Mouse (Mus musculus) testis, postnatal 14 days (tissue): Measurements from ENCODE around the gene Tmem199.

Source experiments
- DNase-seq: peaks from one replicate; pipeline ENCODE4 v3.0.0; 2021; ENCODE audit warnings: low spot score

The Tmem199 gene

DNA sequence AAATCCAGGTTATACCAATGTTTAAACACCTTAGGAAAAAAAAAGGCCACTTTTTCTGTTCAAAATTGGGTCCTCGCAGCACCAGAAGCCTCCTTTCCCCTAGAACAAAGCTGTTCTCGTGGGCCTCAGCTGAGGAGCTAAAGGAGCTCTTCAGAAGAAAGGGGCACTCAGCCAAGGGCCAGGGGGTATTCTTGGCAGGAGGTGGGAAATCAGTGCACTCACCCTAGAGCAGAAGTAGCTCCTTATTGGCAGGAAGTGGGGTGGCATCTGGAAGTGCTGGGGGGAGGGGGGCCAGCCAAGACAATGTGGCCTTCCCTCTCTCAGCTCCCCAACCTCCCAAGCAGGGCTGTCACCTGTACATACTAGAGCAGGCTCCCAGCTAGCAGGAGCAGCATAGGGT, 12.9 kb upstream of the Tmem199 start:
- no peak for DNase-seq

DNA sequence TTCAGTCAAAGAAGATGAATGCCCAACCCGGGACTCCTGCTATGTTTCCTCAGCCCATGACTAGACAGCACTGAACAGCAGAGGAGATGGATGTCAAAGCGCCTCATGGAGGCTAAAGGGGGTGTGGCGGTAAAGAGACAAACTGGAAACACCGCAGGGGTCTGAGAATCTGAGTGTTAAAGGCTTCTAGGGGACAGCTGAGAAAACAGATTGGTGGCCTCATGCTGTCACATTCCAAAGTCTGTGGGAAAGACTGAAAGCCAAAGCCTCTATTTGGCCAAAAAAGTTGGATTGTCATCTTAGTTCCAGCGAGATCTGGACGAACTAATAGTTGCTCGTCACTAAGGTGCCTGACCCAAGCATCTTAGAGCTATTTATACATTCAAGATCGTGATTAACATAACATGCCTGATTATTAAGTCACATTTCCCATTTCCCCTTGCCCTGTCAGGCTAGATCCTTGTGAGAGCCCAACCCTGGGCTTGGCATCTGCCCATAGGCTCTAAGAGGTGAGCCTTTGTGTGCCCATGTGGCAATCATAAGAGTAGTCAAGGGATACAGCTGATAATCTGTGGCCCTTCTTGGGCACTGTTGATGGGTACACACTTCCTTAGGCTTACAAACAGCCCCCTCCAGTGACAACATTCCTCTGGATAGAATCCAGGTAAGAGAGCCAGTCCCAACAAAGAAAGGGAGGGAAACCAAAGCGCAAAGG, 11.4 kb upstream of the Tmem199 start:
- DNase-seq = no peak

GRCm38 (mm10) chr11:78522481-78522997, 10.6 kb upstream of the Tmem199 start:
- no peak for DNase-seq

DNA sequence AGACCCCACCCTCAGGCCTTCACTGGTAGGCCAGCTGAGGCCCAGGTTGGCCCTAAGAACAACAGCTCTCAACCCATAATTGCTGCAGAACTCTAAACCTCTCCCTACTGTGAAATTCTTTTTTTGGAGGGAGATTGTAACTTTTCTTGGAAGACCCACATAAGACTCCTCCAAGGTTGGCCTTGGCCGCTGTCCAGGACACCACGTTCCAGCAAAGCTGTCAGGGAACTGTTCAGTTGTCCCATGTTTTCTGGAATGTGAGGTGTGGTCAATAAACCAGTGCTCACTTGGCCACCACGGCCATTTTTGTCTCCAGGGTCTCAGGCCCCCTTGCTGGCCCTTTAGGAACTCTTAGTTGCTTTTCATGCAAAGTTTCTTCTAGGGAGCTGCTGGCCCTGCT, 9.9 kb upstream of the Tmem199 start:
- peak; percentile 57 for DNase-seq

- no peak for DNase-seq
These were observed 7.0 kb upstream of the Tmem199 start for GRCm38 (mm10) chr11:78518931-78519330.

DNA sequence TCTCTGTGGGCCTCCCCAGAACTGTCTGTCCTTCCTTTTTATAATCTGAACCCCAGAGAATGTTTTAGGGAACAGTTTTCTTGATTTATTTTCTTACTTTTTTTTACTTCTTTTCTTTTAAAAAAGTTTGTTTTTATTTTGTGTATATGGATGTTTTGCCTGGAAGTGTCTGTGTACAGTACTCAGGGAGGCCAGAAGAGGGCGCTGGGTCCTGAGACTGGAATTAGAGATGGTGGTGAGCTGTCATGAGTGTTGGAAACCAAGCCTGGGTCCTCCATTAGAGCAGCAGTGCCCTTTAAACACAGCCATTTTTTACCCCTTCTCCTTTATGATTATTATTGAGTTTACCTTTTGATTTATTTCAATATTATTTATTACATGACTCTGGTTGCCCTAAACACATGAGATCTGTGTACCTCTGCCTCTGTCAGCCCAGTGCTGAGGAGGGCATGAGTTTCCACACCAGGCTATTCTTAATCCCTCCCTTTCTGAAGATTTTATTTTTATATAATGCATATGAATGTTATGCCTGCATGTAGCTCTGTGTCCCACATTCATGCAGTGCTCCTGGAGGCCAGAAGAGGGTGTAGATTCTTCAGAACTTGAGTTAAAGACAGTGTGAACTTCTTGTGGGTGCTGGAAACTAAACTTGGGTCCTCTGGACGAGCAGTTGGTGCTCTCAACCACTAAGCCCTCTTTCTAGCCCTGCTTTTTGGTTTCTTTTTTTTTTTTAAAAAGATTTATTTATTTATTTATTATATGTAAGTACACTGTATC, 3.8 kb upstream of the Tmem199 start:
- DNase-seq = no peak

- no peak for DNase-seq
These were observed 1.3 kb upstream of the Tmem199 start for GRCm38 (mm10) chr11:78513106-78513790.

GRCm38 (mm10) chr11:78509148-78509547, 2.8 kb downstream of the Tmem199 start:
- DNase-seq = no peak

DNA sequence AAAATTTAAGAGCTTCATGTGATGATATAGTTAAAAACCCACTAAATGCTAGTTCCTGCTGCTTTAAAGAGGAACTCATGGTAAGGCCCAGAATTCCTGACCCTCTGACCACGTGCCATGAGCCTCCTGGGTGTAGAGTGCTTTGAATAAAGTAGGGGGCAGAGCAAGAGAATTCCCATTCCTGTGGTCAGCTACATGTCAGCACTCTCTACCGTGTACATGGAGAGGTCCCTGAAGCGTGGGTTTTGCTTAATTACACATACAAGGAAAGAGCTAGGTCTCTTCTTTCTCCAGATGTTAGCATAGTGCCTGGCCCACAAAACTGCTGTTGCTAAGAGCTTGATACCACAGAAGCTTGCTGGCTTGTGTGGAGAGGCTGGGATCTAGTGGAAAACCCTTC, 6.5 kb downstream of the Tmem199 start:
- DNase-seq = no peak

GRCm38 (mm10) chr11:78502909-78503650, 8.9 kb downstream of the Tmem199 start, which contains the start of gene Sebox:
TSS of gene Sebox (plus strand) at chr11:78503447.
- no peak for DNase-seq

GRCm38 (mm10) chr11:78501529-78501928, 10.4 kb downstream of the Tmem199 start:
- DNase-seq = no peak

DNA sequence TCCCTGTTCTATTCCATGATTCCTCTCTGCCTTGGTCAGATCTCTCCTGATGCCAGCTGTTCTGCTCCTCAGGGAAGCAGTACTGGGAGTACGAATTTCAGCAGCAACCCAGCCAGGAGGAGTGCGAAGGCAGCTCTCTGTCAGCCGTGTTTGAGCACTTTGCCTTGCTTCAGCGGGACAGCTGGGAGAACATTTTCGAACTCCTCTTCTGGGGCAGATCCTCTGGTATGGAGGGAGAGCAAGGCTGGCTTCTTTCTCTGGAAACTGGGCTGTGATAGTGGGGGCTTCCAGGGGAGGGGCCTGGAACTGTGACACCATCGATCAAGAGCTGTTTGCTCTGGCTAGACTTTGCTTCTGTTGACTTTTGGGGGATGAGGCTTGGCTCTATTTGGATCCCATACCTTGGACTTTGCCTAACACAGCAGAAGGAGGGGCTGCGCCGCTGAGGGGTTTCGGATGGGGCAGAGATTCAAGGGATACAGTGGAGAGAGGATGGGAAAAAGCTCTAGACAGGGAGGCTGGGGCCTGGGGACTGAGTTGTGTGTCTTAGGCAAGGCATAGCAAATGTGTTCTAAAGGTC, 11.3 kb downstream of the Tmem199 start:
- no peak for DNase-seq

DNA sequence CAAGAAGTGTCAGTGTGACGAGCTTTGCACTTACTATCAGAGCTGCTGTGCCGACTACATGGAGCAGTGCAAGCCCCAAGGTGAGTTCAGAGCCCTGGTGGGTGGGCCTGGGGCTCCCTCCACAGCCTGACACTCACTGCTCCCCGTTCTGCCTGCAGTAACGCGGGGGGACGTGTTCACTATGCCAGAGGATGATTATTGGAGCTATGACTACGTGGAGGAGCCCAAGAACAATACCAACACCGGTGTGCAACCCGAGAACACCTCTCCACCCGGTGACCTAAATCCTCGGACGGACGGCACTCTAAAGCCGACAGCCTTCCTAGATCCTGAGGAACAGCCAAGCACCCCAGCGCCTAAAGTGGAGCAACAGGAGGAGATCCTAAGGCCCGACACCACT, 12.4 kb downstream of the Tmem199 start:
- DNase-seq = no peak

GRCm38 (mm10) chr11:78499004-78499403, 13.0 kb downstream of the Tmem199 start, which contains the start of gene Vtn:
TSS of gene Vtn (plus strand) at chr11:78499091.
- peak; percentile 36 for DNase-seq

- DNase-seq = peak; percentile 90
These were observed 14.1 kb downstream of the Tmem199 start, which contains the start of gene Sarm1 for GRCm38 (mm10) chr11:78497544-78498522. TSS of gene Sarm1 (minus strand) at chr11:78497754.

GRCm38 (mm10) chr11:78497071-78497541, 14.9 kb downstream of the Tmem199 start:
- peak; percentile 41 for DNase-seq

GRCm38 (mm10) chr11:78495904-78496303, 16.1 kb downstream of the Tmem199 start:
- no peak for DNase-seq

- DNase-seq = no peak
These were observed 21.2 kb downstream of the Tmem199 start for GRCm38 (mm10) chr11:78490781-78491241.

DNA sequence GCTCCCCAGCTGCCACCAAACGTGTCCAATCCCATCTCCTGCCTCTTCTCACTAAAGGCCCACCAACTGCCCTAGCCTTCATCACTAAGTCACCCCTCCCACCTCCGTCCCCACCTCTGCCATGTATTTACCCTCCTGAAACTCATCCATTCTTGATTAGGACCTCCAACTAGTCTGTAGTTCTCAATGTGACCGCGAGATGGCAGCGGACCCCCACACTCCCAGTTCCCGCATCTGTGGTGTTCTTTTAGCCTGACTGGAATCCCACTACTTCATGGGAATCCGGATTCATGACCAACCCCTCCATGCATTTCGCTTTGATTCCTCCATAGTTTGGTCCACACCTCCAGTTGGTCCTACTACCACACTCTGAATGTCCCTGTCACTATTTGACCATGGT, 23.8 kb downstream of the Tmem199 start:
- DNase-seq = peak; percentile 50

DNA sequence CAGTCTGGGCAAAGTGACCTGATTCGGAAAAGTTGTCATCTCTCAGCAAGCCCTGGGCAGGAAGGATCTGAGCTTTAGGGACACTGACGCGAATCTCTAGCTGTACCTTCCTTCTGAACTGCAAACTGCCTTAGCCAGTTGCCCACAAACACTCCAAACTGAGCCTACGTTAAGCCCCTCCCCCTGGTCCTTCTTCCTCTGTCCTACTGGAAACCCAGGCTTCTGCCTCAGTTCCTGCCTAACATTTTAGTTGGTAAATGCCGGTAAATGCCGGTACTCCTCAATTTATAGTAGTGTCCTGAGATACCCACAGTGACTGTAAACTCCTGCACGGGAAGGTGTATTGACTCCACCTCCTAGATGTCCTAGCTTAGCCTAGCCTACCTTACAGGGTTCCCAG, 28.3 kb downstream of the Tmem199 start:
- DNase-seq = no peak
